In genomic region chr2:18900635-18901034, GRCm38 (mm10) we compare ENCODE assay signal across 27 mouse cellular contexts.
DNase-seq lines count a peak whose midpoint lies in the region; ATAC-seq and TF ChIP-seq lines count a peak whose summit lies in the region.
"Had no signal": no experiment of that assay in that cellular context is flagged by ENCODE, and none has a peak within 500 bp of the region (broad histone marks: within the 10 kb centered on the region; RNA-seq: fewer than 3 reads in every experiment).

No protein-coding gene starts in this region.

- no peaks in the 10 kb centered on the region for H3K9me3 ChIP-seq in intestine, postnatal 0 days (ENCODE audit: control insufficient read depth)
- H3K9me3 ChIP-seq in intestine, embryonic 15.5 days = no peaks in the 10 kb centered on the region
- H3K9me3 ChIP-seq in lung, embryonic 14.5 days (ENCODE audit: low read depth, low read length) = no peaks in the 10 kb centered on the region
- H3K9me3 ChIP-seq in E14TG2a.4 (ENCODE audit: low read length) (no peaks in the 10 kb centered on the region; the same call in 1 of the 2 replicates), G1E (replicated peaks) (no peaks in the 10 kb centered on the region)
- H3K9me3 ChIP-seq: embryonic facial prominence, embryonic 12.5 days; limb, embryonic 15.5 days; midbrain, embryonic 10.5 days; neural tube, embryonic 15.5 days had no signal

- H3K4me1 ChIP-seq in intestine, postnatal 0 days (replicated peaks; ENCODE audit: control insufficient read depth, insufficient read depth, low read length) = no peaks in the 10 kb centered on the region
- peaks cover 19% of the 10 kb centered on the region for H3K4me1 ChIP-seq in intestine, embryonic 15.5 days (replicated peaks)
- H3K4me1 ChIP-seq in lung, embryonic 14.5 days (ENCODE audit: insufficient read depth) = peaks cover 13% of the 10 kb centered on the region; the same call in 1 of the 2 replicates
- H3K4me1 ChIP-seq in E14TG2a.4 (replicated peaks; ENCODE audit: low read depth, low read length) (no peaks in the 10 kb centered on the region), G1E (ENCODE audit: insufficient read depth, low read depth, low read length) (peaks cover 82% of the 10 kb centered on the region)

- H3K4me3 ChIP-seq in intestine, postnatal 0 days (ENCODE audit: low read depth, low read length) = no peak overlapping the region
- H3K4me3 ChIP-seq in intestine, embryonic 15.5 days (replicated peaks) = no peak overlapping the region
- H3K4me3 ChIP-seq in lung, embryonic 14.5 days (ENCODE audit: low read depth, low read length) = no peak overlapping the region
- no peak overlapping the region for H3K4me3 ChIP-seq in E14TG2a.4 (replicated peaks; ENCODE audit: low read length)
- H3K4me3 ChIP-seq in G1E (ENCODE audit: low read depth, low read length) = no peak overlapping the region
- H3K4me3 ChIP-seq: embryonic facial prominence, embryonic 12.5 days; left cerebral cortex, adult 2 months; limb, embryonic 15.5 days; midbrain, embryonic 10.5 days; neural tube, embryonic 15.5 days had no signal

- H3K9ac ChIP-seq in intestine, postnatal 0 days (ENCODE audit: low read depth, low read length) = no peak overlapping the region
- no peak overlapping the region for H3K9ac ChIP-seq in intestine, embryonic 15.5 days
- H3K9ac ChIP-seq in lung, embryonic 14.5 days = no peak overlapping the region
- H3K9ac ChIP-seq: embryonic facial prominence, embryonic 12.5 days; forebrain, postnatal 0 days; hindbrain, embryonic 14.5 days; limb, embryonic 15.5 days; neural tube, embryonic 15.5 days had no signal

- no peak for DNase-seq in lung, embryonic 14.5 days
- DNase-seq in lung, postnatal 4 days = no peak
- no peak for DNase-seq in G1E (ENCODE audit: low spot score)
- no peak for DNase-seq in cerebellum, adult 18-20 months
- no peak for DNase-seq in adipocyte (ENCODE audit: low spot score)
- DNase-seq: adrenal gland, adult 2 months; cerebellum, adult 2 months; cerebellum, postnatal 25 days; forebrain, postnatal 0 days; kidney, adult 9 months; kidney, postnatal 4 days; left cerebral cortex, postnatal 4 days; lung, adult 18-20 months; right cerebral cortex, adult 18-20 months; right cerebral cortex, postnatal 4 days; thymus, adult 2 months had no signal

- H3K4me2 ChIP-seq in intestine, postnatal 0 days (replicated peaks; ENCODE audit: low read depth) = no peak overlapping the region
- H3K4me2 ChIP-seq in intestine, embryonic 15.5 days (replicated peaks) = no peak overlapping the region
- no peak overlapping the region for H3K4me2 ChIP-seq in lung, embryonic 14.5 days
- H3K4me2 ChIP-seq: embryonic facial prominence, embryonic 12.5 days; heart, embryonic 11.5 days; hindbrain, embryonic 14.5 days; limb, embryonic 15.5 days; neural tube, embryonic 15.5 days had no signal

- H3K27ac ChIP-seq in intestine, postnatal 0 days (ENCODE audit: low read depth, low read length) = no peak overlapping the region
- H3K27ac ChIP-seq in intestine, embryonic 15.5 days = no peak overlapping the region
- H3K27ac ChIP-seq in lung, embryonic 14.5 days (ENCODE audit: low read depth) = no peak overlapping the region
- H3K27ac ChIP-seq: embryonic facial prominence, embryonic 12.5 days; hindbrain, embryonic 14.5 days; left cerebral cortex, adult 2 months; limb, embryonic 15.5 days; midbrain, embryonic 10.5 days; neural tube, embryonic 15.5 days had no signal

- 95% methylated on average over 2 of the region's 2 CpGs for whole genome bisulfite sequencing in intestine, postnatal 0 days
- 96% methylated on average over 2 of the region's 2 CpGs for WGBS in intestine, embryonic 15.5 days
- WGBS in lung, embryonic 14.5 days = 88% methylated on average over 2 of the region's 2 CpGs

- ATAC-seq in intestine, postnatal 0 days = no peak
- no peak for ATAC-seq in intestine, embryonic 15.5 days
- ATAC-seq in lung, embryonic 14.5 days (ENCODE audit: insufficient read depth) = no peak
- ATAC-seq in G1E (ENCODE audit: extremely low read depth, insufficient number of reproducible peaks, low FRiP score, poor library complexity, severe bottlenecking) = no peak
- ATAC-seq: forebrain, postnatal 0 days; inflammation-experienced regulatory T-cells, adult 6 months had no signal

- TF ChIP-seq CTCF in intestine, postnatal 0 days (IDR thresholded peaks at IDR 0.05; ENCODE audit: low read depth) = peak; percentile 40
- TF ChIP-seq CTCF in lung, embryonic 14.5 days (IDR thresholded peaks at IDR 0.05; ENCODE audit: low read depth) = 0 out of 2 replicates have a peak, but pooled peaks have one; percentile 3
- TF ChIP-seq CTCF in E14TG2a.4 (conservative IDR thresholded peaks at IDR 0.05; ENCODE audit: low read length) (peak; percentile 37), G1E (IDR thresholded peaks at IDR 0.05; ENCODE audit: low read depth, low read length) (0 out of 2 replicates have a peak, but pooled peaks have one; percentile 8)

- H3K27me3 ChIP-seq in intestine, postnatal 0 days (replicated peaks; ENCODE audit: control insufficient read depth, insufficient read depth, low read length) = no peaks in the 10 kb centered on the region
- no peaks in the 10 kb centered on the region for H3K27me3 ChIP-seq in intestine, embryonic 15.5 days (replicated peaks)
- no peaks in the 10 kb centered on the region for H3K27me3 ChIP-seq in lung, embryonic 14.5 days (ENCODE audit: insufficient read depth, low read length)
- no peaks in the 10 kb centered on the region for H3K27me3 ChIP-seq in E14TG2a.4 (ENCODE audit: insufficient read depth, low read length)
- H3K27me3 ChIP-seq in G1E (ENCODE audit: insufficient read depth, low read length) = no peaks in the 10 kb centered on the region
- H3K27me3 ChIP-seq: embryonic facial prominence, embryonic 12.5 days; limb, embryonic 15.5 days; neural tube, embryonic 15.5 days had no signal

- H3K36me3 ChIP-seq in intestine, postnatal 0 days (ENCODE audit: control insufficient read depth, insufficient read depth) = 0 out of 2 replicates have a peak, but pooled peaks cover 3% of the 10 kb centered on the region
- no peaks in the 10 kb centered on the region for H3K36me3 ChIP-seq in intestine, embryonic 15.5 days
- H3K36me3 ChIP-seq in lung, embryonic 14.5 days (ENCODE audit: insufficient read depth) = no peaks in the 10 kb centered on the region
- H3K36me3 ChIP-seq in E14TG2a.4 (ENCODE audit: insufficient read depth, low read length) = no peaks in the 10 kb centered on the region
- H3K36me3 ChIP-seq in G1E (replicated peaks) = peaks cover 84% of the 10 kb centered on the region
- H3K36me3 ChIP-seq: embryonic facial prominence, embryonic 12.5 days; limb, embryonic 15.5 days; neural tube, embryonic 15.5 days had no signal
